Mouse (Mus musculus) stomach, embryonic 16.5 days (tissue): Measurements from ENCODE around the gene Tfdp2. TPM values are rescaled to one million over a fixed set of nuclear protein-coding genes. Genes with fewer than 3 reads are reported as not detected.

Source experiments
- ATAC-seq: fragments of 200-750 bp; cut with Nextera tagmentation; 2 replicates; pipeline ENCODE4 v1.8.0; 2017; ENCODE audit warnings: moderate number of reproducible peaks, moderate TSS enrichment; ENCODE audit not compliant: insufficient read depth, low FRiP score
- H3K27ac ChIP-seq: fragments of 300-500 bp; sonication (generic); 2 replicates; pipeline ENCODE4 v1.5.1; 2014; ENCODE audit warnings: low read length
- H3K27me3 ChIP-seq: fragments of 300-500 bp; sonication (generic); 2 replicates; pipeline ENCODE4 v1.6.1; 2014; ENCODE audit warnings: low read length, control low read depth, mixed read lengths; ENCODE audit not compliant: control insufficient read depth, insufficient read depth
- H3K36me3 ChIP-seq: fragments of 300-500 bp; sonication (generic); 2 replicates; pipeline ENCODE4 v1.6.1; 2014; ENCODE audit warnings: low read length; ENCODE audit not compliant: control insufficient read depth, insufficient read depth
- H3K4me1 ChIP-seq: fragments of 300-500 bp; sonication (generic); 2 replicates; pipeline ENCODE4 v1.6.1; 2014; ENCODE audit warnings: low read length, control low read depth, mixed read lengths; ENCODE audit not compliant: control insufficient read depth, insufficient read depth
- H3K4me2 ChIP-seq: fragments of 300-500 bp; sonication (generic); 2 replicates; pipeline ENCODE4 v1.6.1; 2014; ENCODE audit warnings: low read depth, low read length, mixed read lengths
- H3K4me3 ChIP-seq: fragments of 300-500 bp; sonication (generic); replicated peaks from 2 replicates; pipeline ENCODE4 v1.5.1; 2014; ENCODE audit warnings: mild to moderate bottlenecking, low read length
- H3K9ac ChIP-seq: fragments of 300-500 bp; sonication (generic); 2 replicates; pipeline ENCODE4 v1.6.1; 2014; ENCODE audit warnings: low read length
- H3K9me3 ChIP-seq: fragments of 300-500 bp; sonication (generic); replicated peaks from 2 replicates; pipeline ENCODE4 v1.6.1; 2016; ENCODE audit warnings: low read length, control low read depth; ENCODE audit not compliant: control insufficient read depth
- WGBS: fragments of 180-500 bp; shearing (Covaris S2); extraction: QIAGEN DNeasy Blood & Tissue Kit; methylation state at CpG from one replicate; pipeline ENCODE4 v1.1.7; 2014; 5-methylcytosine and 5-hydroxymethylcytosine counted together
- polyA plus RNA-seq: library from polyadenylated mRNA; unstranded; fragments of >200 nt; fragmentation: Nextera tagmentation; extraction: Ambion mirVana; gene quantifications from 2 replicates; pipeline ENCODE4 v1.2.1, GENCODE M21; 2015

Gene Tfdp2
- polyA plus RNA-seq, 1 experiment from 2014 or later, result 34.3 TPM

- Histone ChIP-seq H3K4me1 (peaks cover 21% of the 10 kb centered on the region), H3K4me2 (peak within 1 kb of the TSS; percentile 87), H3K27me3 (no peaks in the 10 kb centered on the region), H3K9ac (peak within 1 kb of the TSS; percentile 85), H3K4me3 (peak within 1 kb of the TSS; percentile 87), H3K9me3 (no peaks in the 10 kb centered on the region; the same call in 1 of the 2 replicates), H3K27ac (peak within 1 kb of the TSS; percentile 96), H3K36me3 (no peaks in the 10 kb centered on the region)
- under 1% methylated on average over 65 of the region's 81 CpGs for WGBS
- peak; percentile 99 for ATAC-seq
Measured at GRCm38 (mm10) chr9:96364141-96364838, 168.2 kb downstream of the Tfdp2 start, which contains the start of gene Atp1b3. TSS of gene Atp1b3 (minus strand) at chr9:96364442.

GRCm38 (mm10) chr9:96365271-96365872, 169.3 kb downstream of the Tfdp2 start:
- Histone ChIP-seq H3K4me1 (peaks cover 21% of the 10 kb centered on the region), H3K9ac (no peak overlapping the region), H3K4me2 (no peak overlapping the region), H3K9me3 (no peaks in the 10 kb centered on the region; the same call in 1 of the 2 replicates), H3K4me3 (no peak overlapping the region), H3K36me3 (no peaks in the 10 kb centered on the region), H3K27me3 (no peaks in the 10 kb centered on the region), H3K27ac (no peak overlapping the region)
- no peak for ATAC-seq
- WGBS, result 58% methylated on average over 6 of the region's 6 CpGs

DNA sequence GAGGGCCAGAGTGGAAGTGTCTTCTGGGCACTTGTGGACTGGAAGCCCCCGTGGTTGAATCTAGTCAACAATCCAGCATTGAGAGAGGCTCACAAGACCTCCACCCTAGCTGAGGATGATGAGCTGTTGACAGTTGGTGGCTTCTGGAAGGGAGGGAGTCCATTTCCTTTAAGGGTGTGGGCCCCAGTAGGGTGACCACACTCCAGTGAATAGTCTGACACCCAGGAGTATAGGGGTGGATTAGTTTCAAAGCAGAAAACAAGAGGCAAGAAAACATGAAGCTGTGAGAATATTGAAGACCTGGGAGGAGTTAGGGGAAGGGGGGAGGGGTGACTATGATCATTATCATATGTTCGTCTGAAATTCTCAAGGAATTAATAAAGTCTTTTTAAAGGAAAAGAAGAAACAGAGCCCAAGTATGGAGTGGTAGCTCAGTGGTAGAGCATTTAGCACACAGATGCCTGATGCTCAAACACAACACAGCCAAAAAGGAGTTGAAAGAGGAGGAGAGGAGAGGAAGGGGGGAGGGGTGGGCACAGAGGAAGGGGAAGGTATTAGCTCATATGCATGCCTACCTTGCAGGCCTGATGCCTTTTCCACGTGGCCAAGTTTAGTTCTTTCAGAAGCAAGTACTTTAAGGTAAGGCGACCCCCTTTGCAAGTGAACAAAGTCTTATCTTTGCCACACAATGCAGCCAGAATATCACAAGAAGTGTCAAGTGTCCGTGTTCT, 173.7 kb downstream of the Tfdp2 start:
- 53% methylated on average over 5 of the region's 5 CpGs for WGBS
- no peak overlapping the region for H3K9ac ChIP-seq
- H3K9me3 ChIP-seq, result no peaks in the 10 kb centered on the region; the same call in 1 of the 2 replicates
- no peak overlapping the region for H3K4me2 ChIP-seq
- no peak for ATAC-seq
- no peaks in the 10 kb centered on the region for H3K27me3 ChIP-seq
- no peak overlapping the region for H3K4me3 ChIP-seq
- peaks cover 3% of the 10 kb centered on the region; the same call in 1 of the 2 replicates for H3K4me1 ChIP-seq
- H3K27ac ChIP-seq, result no peak overlapping the region
- no peaks in the 10 kb centered on the region for H3K36me3 ChIP-seq

DNA sequence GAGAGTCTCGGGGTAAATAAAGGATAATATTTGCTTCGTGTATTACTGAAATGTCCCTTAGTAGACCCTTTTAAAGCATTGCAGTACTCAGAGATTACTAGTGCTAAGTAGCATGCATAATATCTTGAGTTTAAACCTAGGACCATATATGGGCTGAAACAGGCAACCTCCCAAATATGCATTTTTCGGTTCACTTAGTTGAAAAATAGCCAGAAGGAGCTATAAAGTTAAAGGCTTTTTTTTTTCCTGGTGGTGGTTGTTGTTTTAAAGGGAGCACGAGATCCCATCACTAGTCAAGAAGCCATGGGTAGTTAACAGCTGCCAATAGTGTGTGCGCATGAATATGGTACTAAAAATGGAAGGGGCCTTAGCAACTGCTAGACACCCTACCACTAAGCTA, 175.0 kb downstream of the Tfdp2 start:
- H3K27ac ChIP-seq, result no peak overlapping the region
- no peak overlapping the region for H3K4me3 ChIP-seq
- WGBS, result 61% methylated on average over 5 of the region's 5 CpGs
- H3K9ac ChIP-seq, result no peak overlapping the region
- no peaks in the 10 kb centered on the region for H3K27me3 ChIP-seq
- no peaks in the 10 kb centered on the region for H3K36me3 ChIP-seq
- H3K4me1 ChIP-seq, result no peaks in the 10 kb centered on the region
- ATAC-seq, result no peak; the same call in 1 of the 2 replicates
- H3K9me3 ChIP-seq, result no peaks in the 10 kb centered on the region; the same call in 1 of the 2 replicates
- no peak overlapping the region for H3K4me2 ChIP-seq

Other genes starting within 250 kb of the Tfdp2 start
- 13.3 and 15.3 TPM in 2 replicates for gene Xrn1, start 241.5 kb upstream of the Tfdp2 start, polyA plus RNA-seq
- gene Gk5, start 76.9 kb upstream of the Tfdp2 start, polyA plus RNA-seq, result 11.2 and 12.1 TPM in 2 replicates
- 165 and 167 TPM in 2 replicates for gene Atp1b3, start 168.2 kb downstream of the Tfdp2 start, polyA plus RNA-seq